Mouse (Mus musculus) G1E (cell line): ENCODE measurements at regions not wholly inside any gene's neighbourhood (a gene's known extent, or its start where the extent isn't known, plus 50 kb on each side); places are given as distances from the start of the nearest gene placed in this dataset.

ENCODE experiments used
- ATAC-seq: 2 replicates; pipeline ENCODE4 v1.8.0; 2016; ENCODE audit warnings: mild to moderate bottlenecking; ENCODE audit not compliant: insufficient number of reproducible peaks, poor library complexity, low FRiP score, severe bottlenecking; ENCODE audit errors: extremely low read depth
- DNase-seq: peaks from one replicate; pipeline ENCODE4 v3.0.0; 2012; ENCODE audit warnings: low spot score
- H3K27me3 ChIP-seq: 2 replicates; pipeline ENCODE4 v1.6.1; 2012; ENCODE audit warnings: mild to moderate bottlenecking, low read length, inconsistent platforms; ENCODE audit not compliant: insufficient read depth
- H3K36me3 ChIP-seq: replicated peaks from 2 replicates; pipeline ENCODE3; 2012; ENCODE audit warnings: mild to moderate bottlenecking, inconsistent platforms
- H3K4me1 ChIP-seq: 2 replicates; pipeline ENCODE4 v1.6.1; 2012; ENCODE audit warnings: low read depth, low read length, inconsistent platforms, mixed read lengths; ENCODE audit not compliant: insufficient read depth
- H3K4me3 ChIP-seq: 2 replicates; pipeline ENCODE4 v1.5.1; 2012; ENCODE audit warnings: low read depth, mild to moderate bottlenecking, inconsistent platforms, low read length, moderate library complexity, mixed read lengths
- H3K9me3 ChIP-seq: replicated peaks from 2 replicates; pipeline ENCODE4 v1.6.1; 2012; ENCODE audit warnings: inconsistent platforms
- CTCF ChIP-seq: IDR thresholded peaks from 2 replicates; pipeline ENCODE4 v1.5.1; 2012; ENCODE audit warnings: low read depth, low read length, inconsistent platforms, mixed read lengths
- GATA1 ChIP-seq: IDR thresholded peaks from 2 replicates; pipeline ENCODE4 v1.6.1; 2012; ENCODE audit warnings: borderline replicate concordance, low read length, inconsistent platforms, mixed read lengths
- GATA2 ChIP-seq: IDR thresholded peaks from 2 replicates; pipeline ENCODE4 v1.6.1; 2012; ENCODE audit warnings: low read depth, low read length, inconsistent platforms, borderline replicate concordance
- POLR2AphosphoS5 ChIP-seq: IDR thresholded peaks from 2 replicates; pipeline ENCODE4 v1.6.1; 2012; ENCODE audit warnings: low read depth, low read length, inconsistent platforms; ENCODE audit not compliant: insufficient replicate concordance
- TAL1 ChIP-seq: conservative IDR thresholded peaks from 2 replicates; pipeline ENCODE4 v1.6.1; 2012; ENCODE audit warnings: low read depth, low read length, inconsistent platforms, mixed read lengths

- no peaks in the 10 kb centered on the region for H3K4me1 ChIP-seq
- DNase-seq (no peak), ATAC-seq (no peak)
- H3K9me3 ChIP-seq, result no peaks in the 10 kb centered on the region
- no peak overlapping the region for H3K4me3 ChIP-seq
- no peaks in the 10 kb centered on the region for H3K27me3 ChIP-seq
- H3K36me3 ChIP-seq, result no peaks in the 10 kb centered on the region
- TF ChIP-seq GATA2, result no peak
These were observed 303.3 kb downstream of the Nr4a2 start for GRCm38 (mm10) chr2:56820551-56820950.

GRCm38 (mm10) chr2:56784808-56785207, 339.0 kb downstream of the Nr4a2 start:
- Histone ChIP-seq H3K36me3 (no peaks in the 10 kb centered on the region), H3K27me3 (no peaks in the 10 kb centered on the region), H3K4me1 (no peaks in the 10 kb centered on the region), H3K4me3 (no peak overlapping the region), H3K9me3 (no peaks in the 10 kb centered on the region)
- no peak for DNase-seq
- no peak for ATAC-seq
- TF ChIP-seq GATA2 (no peak), CTCF (no peak), TAL1 (no peak), GATA1 (no peak), POLR2AphosphoS5 (no peak)
